Mouse (Mus musculus): ENCODE results near the gene Cd22.

- no peak for TF ChIP-seq CTCF (IDR thresholded peaks at IDR 0.05; ENCODE audit: insufficient read depth, low read depth, low read length)
- no peak for TF ChIP-seq POLR2A (IDR thresholded peaks at IDR 0.05; ENCODE audit: insufficient read depth, low read depth, low read length)
Observed at GRCm38 (mm10) chr7:30880176-30880575, at the start of gene Cd22.

Measured in olfactory bulb, adult 2 months (tissue).